Mouse (Mus musculus) naive thymus-derived CD4-positive, alpha-beta T cell, adult 5 months (primary cell): Measurements from ENCODE around the gene Lst1. TPM values are rescaled to one million over a fixed set of nuclear protein-coding genes. Genes with fewer than 3 reads are reported as not detected.

Experiments used
- polyA plus RNA-seq: library from polyadenylated mRNA; unstranded; fragments of 100-300 nt; shearing (Covaris generic); gene quantifications from one replicate; pipeline ENCODE4 v1.2.1, GENCODE M21; 2017

The Lst1 gene
- polyA plus RNA-seq: 1.8 TPM

DNA sequence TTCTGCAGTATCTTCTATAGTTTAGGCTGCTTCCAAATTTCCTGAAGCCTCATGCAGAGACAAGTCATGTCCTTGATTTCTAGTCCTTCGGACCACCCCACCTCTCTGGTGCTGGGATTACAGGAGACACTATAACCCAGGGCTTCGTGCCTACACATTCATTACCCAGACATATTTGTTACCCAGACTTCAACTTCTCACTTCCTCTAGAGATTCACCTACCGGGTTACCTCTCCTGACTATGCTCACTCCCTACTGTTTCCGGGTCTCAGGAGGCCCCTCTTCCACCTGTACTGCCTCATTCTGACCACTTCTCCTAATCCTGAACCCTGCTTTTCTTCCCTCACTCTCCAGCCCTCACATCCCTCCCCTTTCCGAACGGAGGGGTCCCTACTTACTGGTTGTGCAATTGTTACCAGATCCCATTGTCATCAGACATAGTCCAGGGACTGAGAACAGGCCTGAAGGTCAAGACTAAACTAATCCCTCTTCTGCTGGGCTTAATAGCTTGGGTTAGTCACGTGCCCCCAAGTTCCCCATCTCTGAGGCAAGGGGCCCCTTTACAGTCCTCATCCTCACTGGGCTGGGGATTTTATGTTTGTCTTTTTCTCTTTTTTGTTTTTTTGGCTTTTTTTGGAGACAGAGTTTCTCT, at the start of gene Lst1:
TSS of gene Lst1 (minus strand) at position 481 of the 652 bp plus-strand sequence.

DNA sequence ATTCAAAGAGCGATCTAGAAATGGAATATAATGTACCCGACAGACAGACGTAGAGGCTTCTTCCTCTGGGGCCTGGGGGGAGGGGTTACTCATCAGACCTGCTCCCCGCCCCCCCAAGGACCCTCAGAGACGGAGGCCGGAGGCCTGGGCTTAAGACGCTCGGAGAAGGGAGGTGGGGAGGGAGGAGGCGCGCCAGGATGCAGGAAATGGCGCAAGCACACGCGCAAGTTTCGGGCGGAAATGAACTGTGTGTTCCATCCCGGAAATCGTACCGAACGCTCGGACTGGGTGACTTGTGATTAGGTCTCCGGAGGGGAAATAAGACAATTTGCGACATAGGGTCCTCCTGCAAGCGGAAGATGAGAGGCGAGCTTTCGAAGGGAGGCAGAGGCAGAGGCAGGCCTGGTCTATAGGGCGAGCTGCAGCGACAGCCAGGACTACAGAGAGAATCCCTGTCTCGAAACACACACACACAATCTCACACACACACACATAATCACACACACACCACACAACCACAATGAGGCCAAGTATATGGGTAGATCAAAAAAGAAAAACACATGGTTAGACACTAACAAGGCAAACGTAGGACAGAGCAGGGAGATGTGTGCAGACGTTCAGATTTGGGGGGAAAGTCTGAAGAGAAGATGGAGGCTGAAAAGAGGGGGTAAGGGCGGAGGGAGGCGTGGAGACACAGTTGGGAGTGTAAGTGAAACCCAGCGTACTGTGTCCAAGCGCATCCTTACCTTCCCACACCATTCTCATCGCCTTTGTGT, 47.6 kb upstream of the Lst1 start, which contains the start of gene Nfkbil1:
TSS of gene Nfkbil1 (minus strand) at position 179 of the 776 bp plus-strand sequence.

DNA sequence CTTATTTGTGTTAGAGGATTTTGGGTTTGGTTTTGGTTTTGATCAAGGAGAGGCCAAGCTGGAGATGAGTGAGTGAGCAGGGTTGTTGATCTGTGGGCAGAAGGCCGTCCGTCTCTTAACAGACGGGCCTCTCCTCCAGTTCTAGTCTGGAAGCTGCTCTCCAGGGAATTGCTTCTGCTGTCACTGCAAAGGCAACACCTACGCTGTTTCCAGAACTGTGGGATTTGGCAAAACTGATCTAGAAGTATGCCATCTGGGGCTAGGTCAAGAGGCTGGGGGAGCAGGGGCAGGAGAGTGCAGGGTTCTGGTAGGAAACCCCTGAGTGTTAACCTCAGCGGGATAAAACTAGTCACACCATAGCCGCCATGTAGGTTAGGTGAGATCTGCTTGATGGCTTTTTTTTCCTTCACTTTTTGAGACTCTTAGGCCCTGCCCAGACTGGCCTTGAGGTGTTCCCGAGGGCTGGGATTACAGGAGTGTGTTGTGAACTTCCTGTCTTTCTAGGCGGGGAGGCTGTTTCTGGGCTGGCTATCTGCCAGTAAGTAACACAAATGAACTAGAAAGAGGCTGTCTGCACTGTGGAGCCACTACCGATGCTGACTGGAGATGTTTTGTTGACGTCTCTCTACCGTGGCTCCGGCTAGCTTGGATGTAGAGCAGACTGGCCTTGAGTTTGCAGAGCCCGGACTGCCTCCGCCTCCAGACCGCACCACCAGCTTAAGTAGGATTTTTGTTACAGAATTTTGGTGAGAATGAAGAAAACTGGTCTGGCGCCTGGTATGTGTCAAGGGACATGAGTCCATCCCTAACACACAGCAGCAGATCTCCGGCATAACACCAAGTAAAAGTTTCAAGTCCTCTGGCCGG, 45.1 kb upstream of the Lst1 start, which contains the start of gene Atp6v1g2:
TSS of gene Atp6v1g2 (plus strand) at position 547 of the 867 bp plus-strand sequence.

DNA sequence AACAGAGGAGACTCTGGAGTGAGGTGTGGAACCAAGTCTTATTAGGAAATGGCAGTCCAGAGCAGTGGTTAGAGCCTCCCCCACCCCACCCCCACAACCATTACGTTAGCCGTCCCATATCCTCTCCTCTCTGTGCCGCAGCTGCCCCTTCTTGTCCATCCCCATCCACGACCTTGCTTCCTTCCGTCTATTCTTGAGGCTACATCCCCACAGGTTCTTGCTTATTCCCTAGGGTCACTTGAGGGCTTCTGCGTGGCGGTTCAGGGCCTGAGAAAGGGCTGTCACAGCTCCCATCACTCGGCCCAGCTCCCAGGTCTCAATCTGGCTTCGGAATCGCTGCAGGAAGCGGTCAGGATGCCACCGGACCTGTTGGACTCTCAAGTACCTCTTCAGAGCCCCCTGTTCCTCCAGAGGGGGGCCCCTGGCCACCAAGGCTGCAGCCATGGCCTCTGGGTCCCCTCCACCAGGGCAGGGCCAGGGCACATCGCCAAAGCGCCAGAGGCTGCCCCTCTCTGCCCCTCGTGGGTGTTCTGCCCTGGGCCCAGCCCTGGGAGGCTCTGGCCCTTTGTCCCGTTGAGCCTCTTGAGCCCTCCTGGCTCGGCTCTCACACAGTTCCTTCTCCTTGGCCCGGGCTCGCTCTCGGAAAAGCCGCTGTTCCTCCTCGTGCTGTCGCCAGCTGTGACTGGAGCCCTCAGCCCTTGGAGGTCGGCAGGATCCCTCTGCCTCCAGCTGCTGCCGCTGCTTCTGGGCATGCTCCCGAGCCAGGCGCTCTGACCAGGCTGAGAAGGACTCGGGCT, 32.1 kb upstream of the Lst1 start, which contains the start of gene Gm16181:
TSS of gene Gm16181 (plus strand) at position 679 of the 797 bp plus-strand sequence.

DNA sequence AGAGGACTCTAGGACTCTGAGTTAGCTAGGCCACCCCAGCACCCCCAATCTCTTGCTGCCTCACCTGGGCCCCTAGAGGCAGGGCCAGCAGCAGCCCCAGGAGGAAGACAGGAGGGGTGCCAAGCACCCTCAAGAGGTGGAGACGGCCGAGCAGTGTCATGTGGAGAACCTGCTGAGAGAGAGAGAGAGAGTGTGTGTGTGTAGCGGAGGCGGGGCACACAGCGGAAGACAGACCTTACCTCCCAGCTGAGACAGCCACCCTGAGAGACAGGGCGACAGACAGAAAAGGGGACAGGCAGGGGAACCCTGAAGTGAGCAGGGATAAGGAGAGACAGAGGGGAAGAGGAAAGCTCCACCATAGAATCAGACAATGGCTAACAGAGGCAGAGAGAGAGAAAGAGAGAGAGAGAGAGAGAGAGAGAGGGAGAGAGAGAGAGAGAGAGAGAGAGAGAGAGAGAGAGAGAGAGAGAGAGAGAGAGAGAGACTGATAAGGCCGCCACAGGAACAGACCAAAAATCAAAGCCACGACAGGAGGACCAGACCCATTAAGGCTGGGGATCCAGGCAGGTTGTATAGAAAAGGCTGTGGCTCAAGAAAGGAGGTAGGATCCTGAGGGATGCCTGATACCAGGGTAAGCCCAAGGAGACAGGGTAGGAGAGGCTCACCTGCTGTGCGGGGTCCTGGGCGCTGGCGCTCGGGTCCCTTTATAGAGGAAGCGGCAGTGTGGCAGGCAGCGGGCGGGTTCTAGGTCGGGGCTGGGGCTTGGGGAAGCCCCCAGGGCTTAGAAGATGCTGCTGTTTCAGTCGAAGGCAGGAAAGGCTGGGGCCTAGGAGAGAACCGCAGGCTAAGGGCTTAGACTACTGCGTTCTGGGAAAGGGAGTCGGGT, 16.5 kb upstream of the Lst1 start, which contains the start of gene Lta:
TSS of gene Lta (minus strand) at position 858 of the 886 bp plus-strand sequence.

DNA sequence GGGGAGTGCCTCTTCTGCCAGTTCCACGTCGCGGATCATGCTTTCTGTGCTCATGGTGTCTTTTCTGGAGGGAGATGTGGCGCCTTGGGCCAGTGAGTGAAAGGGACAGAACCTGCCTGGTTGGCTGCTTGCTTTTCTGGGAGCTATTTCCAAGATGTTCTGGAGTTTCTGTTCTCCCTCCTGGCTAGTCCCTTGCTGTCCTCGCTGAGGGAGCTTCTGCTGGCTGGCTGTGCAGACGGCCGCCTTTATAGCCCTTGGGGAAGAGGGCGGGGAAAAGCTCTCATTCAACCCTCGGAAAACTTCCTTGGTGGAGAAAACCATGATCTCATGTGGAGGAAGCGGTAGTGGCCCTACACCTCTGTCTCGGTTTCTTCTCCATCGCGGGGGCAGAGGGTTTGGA, 13.5 kb upstream of the Lst1 start, which contains the start of gene Tnf:
TSS of gene Tnf (minus strand) at position 221 of the 400 bp plus-strand sequence.

DNA sequence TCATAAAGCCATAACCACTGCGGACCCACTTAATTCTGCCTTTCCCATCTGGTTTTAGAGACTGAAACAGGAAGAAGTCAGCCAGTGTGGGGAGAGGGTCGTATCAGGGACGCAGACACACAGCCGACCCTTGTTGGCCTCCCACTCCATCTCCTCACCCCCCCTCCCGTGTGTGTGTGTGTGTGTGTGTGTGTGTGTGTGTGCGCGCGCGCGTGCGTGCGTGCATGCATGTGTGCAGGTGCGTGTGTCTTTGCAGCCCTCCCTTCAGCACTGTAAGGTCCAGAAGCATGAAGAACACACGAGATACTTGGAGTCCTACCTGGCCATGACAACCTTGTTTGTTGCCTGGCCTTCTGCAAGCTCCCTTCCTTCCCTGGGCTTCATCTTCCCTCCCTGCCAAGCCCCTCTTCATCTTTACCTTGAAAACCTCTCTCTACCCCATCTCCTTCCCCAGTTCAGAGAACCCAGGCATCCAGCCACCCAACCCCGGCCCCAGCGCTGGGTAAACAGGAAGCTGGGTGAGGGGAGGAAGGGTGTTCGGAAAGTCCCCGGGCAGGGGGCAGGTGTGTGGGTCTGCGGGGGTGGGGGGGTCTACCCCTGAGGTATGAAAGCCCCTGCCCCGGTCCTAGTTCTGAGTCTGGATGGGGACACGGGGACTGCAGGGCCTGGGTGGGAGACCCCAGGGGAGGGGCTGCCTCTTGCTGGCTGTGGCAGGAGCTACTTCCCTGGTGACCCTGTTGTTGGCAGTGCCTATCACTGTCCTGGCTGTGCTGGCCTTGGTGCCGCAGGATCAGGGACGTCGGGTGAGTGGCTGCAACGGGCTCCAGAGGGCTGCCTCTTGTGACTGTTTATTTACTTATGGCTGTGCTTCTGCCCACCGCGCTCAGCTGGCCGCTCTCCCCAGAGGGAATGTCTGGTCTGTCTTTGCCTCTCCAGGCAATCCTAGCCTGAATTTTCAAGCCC, 5.9 kb upstream of the Lst1 start, which contains the start of gene Ltb:
TSS of gene Ltb (plus strand) at position 559 of the 963 bp plus-strand sequence.

DNA sequence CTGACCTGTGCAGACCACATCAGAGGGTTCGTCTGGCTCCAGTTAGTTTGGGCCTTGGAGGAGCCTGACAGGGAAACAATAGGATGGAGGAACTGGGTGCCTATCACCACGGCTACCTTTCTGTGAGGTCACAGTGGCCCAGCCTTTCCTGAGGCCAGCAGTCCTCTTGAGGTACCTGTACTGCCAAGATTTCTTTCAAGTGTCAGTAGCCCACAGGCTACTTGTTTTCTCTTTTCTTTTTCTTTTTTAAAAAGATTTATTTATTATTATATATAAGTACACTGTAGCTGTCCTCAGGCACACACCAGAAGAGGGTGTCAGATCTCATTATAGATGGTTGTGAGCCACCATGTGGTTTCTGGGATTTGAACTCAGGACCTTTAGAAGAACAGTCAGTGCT, 12.3 kb downstream of the Lst1 start, which contains the start of gene Aif1:
TSS of gene Aif1 (minus strand) at position 101 of the 400 bp plus-strand sequence.

DNA sequence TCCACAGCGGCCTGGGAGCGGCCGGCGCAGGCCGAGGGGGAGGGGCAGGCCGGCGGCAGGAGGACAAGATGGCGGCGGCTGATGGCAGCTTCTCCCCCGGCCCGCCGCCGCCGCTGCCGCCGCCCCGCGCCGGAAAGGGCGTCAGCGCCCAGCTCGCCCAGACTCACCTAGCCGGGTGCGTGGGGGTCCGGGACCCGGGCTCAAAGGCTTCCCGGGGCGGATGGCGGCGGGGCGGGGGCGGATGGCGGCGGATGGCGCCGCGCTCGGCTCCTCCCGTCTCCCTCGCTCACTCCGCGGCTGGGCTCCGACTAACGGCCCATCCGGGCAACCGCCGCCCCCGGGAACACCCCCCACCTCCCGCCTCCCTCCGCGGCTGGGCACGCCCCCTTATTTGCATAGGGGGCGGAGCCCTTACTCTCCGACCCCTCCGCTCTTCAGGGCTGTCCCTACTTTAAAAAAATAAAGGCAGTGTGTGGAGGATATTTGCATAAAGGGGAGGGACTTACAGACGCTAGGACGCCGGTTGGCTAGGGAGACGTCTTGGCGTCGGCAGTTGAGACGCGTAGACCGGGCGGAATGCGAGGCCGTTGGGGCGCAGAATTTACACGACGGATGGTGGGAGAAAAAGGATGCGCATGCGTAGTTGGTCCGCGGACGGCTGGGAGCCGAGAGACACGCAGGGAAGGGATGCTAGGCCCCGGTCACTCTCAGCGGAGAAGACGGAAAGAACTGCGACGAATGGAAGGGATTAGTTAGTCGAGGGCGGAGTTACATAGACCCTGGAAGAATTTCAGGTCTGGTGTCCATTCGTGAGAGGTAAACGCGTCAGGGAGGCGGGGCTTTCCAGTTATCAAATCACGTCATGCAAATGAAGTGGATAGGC, 23.4 kb downstream of the Lst1 start, which contains the start of gene Prrc2a:
TSS of gene Prrc2a (minus strand) at position 330 of the 883 bp plus-strand sequence.

Other genes with a start within 250 kb of the Lst1 start
- gene Hspa1b, start 229.2 kb downstream of the Lst1 start, polyA plus RNA-seq: 785 TPM
- gene Gm20481, start 218.5 kb downstream of the Lst1 start, polyA plus RNA-seq: 42.4 TPM
- gene Hspa1a, start 216.3 kb downstream of the Lst1 start, polyA plus RNA-seq: 403 TPM
- gene Hspa1l, start 215.7 kb downstream of the Lst1 start, polyA plus RNA-seq: 0.17 TPM
- 59.4 TPM for gene Lsm2, start 206.6 kb downstream of the Lst1 start, polyA plus RNA-seq
- gene Vars, start 187.5 kb downstream of the Lst1 start, polyA plus RNA-seq: 151 TPM
- gene Vwa7, start 171.9 kb downstream of the Lst1 start, polyA plus RNA-seq: not detected
- not detected for gene Sapcd1, start 160.4 kb downstream of the Lst1 start, polyA plus RNA-seq
- gene Msh5, start 141.7 kb downstream of the Lst1 start, polyA plus RNA-seq: 4.4 TPM
- 228 TPM for gene Clic1, start 138.5 kb downstream of the Lst1 start, polyA plus RNA-seq
- gene Ddah2, start 129.4 kb downstream of the Lst1 start, polyA plus RNA-seq: 0.95 TPM
- gene Ly6g6c, start 123.1 kb downstream of the Lst1 start, polyA plus RNA-seq: not detected
- gene Mpig6b, start 122.3 kb downstream of the Lst1 start, polyA plus RNA-seq: not detected
- gene Ly6g6e, start 111.5 kb downstream of the Lst1 start, polyA plus RNA-seq: not detected
- gene Ly6g6d, start 110.4 kb downstream of the Lst1 start, polyA plus RNA-seq: not detected
- gene Ly6g6f, start 102.8 kb downstream of the Lst1 start, polyA plus RNA-seq: not detected
- gene Abhd16a, start 99.2 kb downstream of the Lst1 start, polyA plus RNA-seq: 90.2 TPM
- not detected for gene Ly6g5c, start 80.2 kb downstream of the Lst1 start, polyA plus RNA-seq
- 1.2 TPM for gene Ly6g5b, start 73.0 kb downstream of the Lst1 start, polyA plus RNA-seq
- 64.4 TPM for gene Gpank1, start 67.0 kb downstream of the Lst1 start, polyA plus RNA-seq
- gene Csnk2b, start 66.4 kb downstream of the Lst1 start, polyA plus RNA-seq: 190 TPM
- 0.75 TPM for gene D17H6S53E, start 62.1 kb downstream of the Lst1 start, polyA plus RNA-seq
- gene Apom, start 56.4 kb downstream of the Lst1 start, polyA plus RNA-seq: not detected
- 77.8 TPM for gene Bag6, start 53.3 kb downstream of the Lst1 start, polyA plus RNA-seq
- gene Prrc2a, start 23.5 kb downstream of the Lst1 start, polyA plus RNA-seq: 31.3 TPM
- gene Aif1, start 12.4 kb downstream of the Lst1 start, polyA plus RNA-seq: not detected
- gene Ltb, start 6.0 kb upstream of the Lst1 start, polyA plus RNA-seq: 754 TPM
- gene Tnf, start 13.6 kb upstream of the Lst1 start, polyA plus RNA-seq: 4.2 TPM
- gene Lta, start 16.9 kb upstream of the Lst1 start, polyA plus RNA-seq: 24.6 TPM
- not detected for gene Gm16181, start 32.4 kb upstream of the Lst1 start, polyA plus RNA-seq
- gene Atp6v1g2, start 45.2 kb upstream of the Lst1 start, polyA plus RNA-seq: 1.4 TPM
- 16.0 TPM for gene Nfkbil1, start 47.4 kb upstream of the Lst1 start, polyA plus RNA-seq
- 192 TPM for gene Ddx39b, start 53.3 kb upstream of the Lst1 start, polyA plus RNA-seq
- gene H2-D1, start 74.3 kb upstream of the Lst1 start, polyA plus RNA-seq: 5,786 TPM
- gene H2-Q1, start 132.0 kb upstream of the Lst1 start, polyA plus RNA-seq: not detected
- gene H2-Q2, start 153.8 kb upstream of the Lst1 start, polyA plus RNA-seq: 7.0 TPM
- gene H2-Q4, start 191.2 kb upstream of the Lst1 start, polyA plus RNA-seq: 50.9 TPM
- gene H2-Q6, start 236.4 kb upstream of the Lst1 start, polyA plus RNA-seq: 505 TPM